Mouse (Mus musculus) MEL (cell line): ENCODE data around the gene 2200002D01Rik. TPM values are rescaled to one million over a fixed set of nuclear protein-coding genes. Genes with fewer than 3 reads are reported as not detected.

Experiments used
- DNase-seq: peaks from one replicate; pipeline ENCODE4 v3.0.0; 2011; ENCODE audit warnings: low read depth, low spot score
- H3K27ac ChIP-seq: 2 replicates; pipeline ENCODE4 v1.5.1; 2012; ENCODE audit warnings: low read depth, mild to moderate bottlenecking, control low read depth, low read length, moderate library complexity; ENCODE audit not compliant: control insufficient read depth
- H3K27me3 ChIP-seq, 2 experiments: fragments of 150-350 bp in 1 of 2; sonication (generic) in 1 of 2; 2 replicates each; pipeline ENCODE4 v1.6.1; 2012; ENCODE audit warnings: low read length in 2 of 2, mild to moderate bottlenecking in 2 of 2, improper control_type of control experiment in 1 of 2, moderate library complexity in 1 of 2; ENCODE audit not compliant: insufficient read depth in 2 of 2, control insufficient read depth in 1 of 2
- H3K36me3 ChIP-seq, 2 experiments: 2 replicates each; pipeline ENCODE4 v1.6.1; 2012 to 2014; ENCODE audit warnings: low read length in 2 of 2, improper control_type of control experiment in 1 of 2, inconsistent platforms in 1 of 2, mild to moderate bottlenecking in 1 of 2; ENCODE audit not compliant: insufficient read depth in 2 of 2, control insufficient read depth in 1 of 2
- H3K4me1 ChIP-seq, 2 experiments: fragments of 150-350 bp in 1 of 2; sonication (generic) in 1 of 2; 2 replicates each; pipeline ENCODE4 v1.6.1; 2012; ENCODE audit warnings: low read length in 2 of 2, improper control_type of control experiment in 1 of 2, mild to moderate bottlenecking in 1 of 2; ENCODE audit not compliant: insufficient read depth in 2 of 2, control insufficient read depth in 1 of 2
- H3K4me3 ChIP-seq, 2 experiments: fragments of 150-350 bp in 1 of 2; sonication (generic) in 1 of 2; 2 replicates each; pipeline ENCODE4 v1.5.1; 2012; ENCODE audit warnings: low read depth in 2 of 2, low read length in 2 of 2, mild to moderate bottlenecking in 2 of 2, moderate library complexity in 2 of 2, control low read depth in 1 of 2, improper control_type of control experiment in 1 of 2; ENCODE audit not compliant: control insufficient read depth in 1 of 2, insufficient read depth in 1 of 2
- H3K79me2 ChIP-seq: 2 replicates; pipeline ENCODE4 v1.6.1; 2012; ENCODE audit warnings: mild to moderate bottlenecking, low read length, moderate library complexity; ENCODE audit not compliant: control insufficient read depth, poor library complexity, insufficient read depth
- H3K9ac ChIP-seq: 2 replicates; pipeline ENCODE4 v1.6.1; 2012; ENCODE audit warnings: low read depth, mild to moderate bottlenecking, control low read depth, low read length, moderate library complexity; ENCODE audit not compliant: control insufficient read depth, poor library complexity, severe bottlenecking
- H3K9me3 ChIP-seq: fragments of 150-350 bp; sonication (generic); replicated peaks from 2 replicates; pipeline ENCODE4 v1.6.1; 2012; ENCODE audit warnings: mild to moderate bottlenecking, low read length, improper control_type of control experiment, moderate library complexity; ENCODE audit not compliant: insufficient read depth
- BHLHE40 ChIP-seq: IDR thresholded peaks from 2 replicates; pipeline ENCODE4 v1.6.1; 2012; ENCODE audit warnings: low read depth, mild to moderate bottlenecking, inconsistent platforms, low read length, improper control_type of control experiment, borderline replicate concordance
- CHD1 ChIP-seq: IDR thresholded peaks from 2 replicates; pipeline ENCODE4 v1.6.1; 2012; ENCODE audit warnings: low read depth, mild to moderate bottlenecking, inconsistent platforms, low read length, improper control_type of control experiment
- ETS1 ChIP-seq: IDR thresholded peaks from 2 replicates; pipeline ENCODE4 v1.6.1; 2012; ENCODE audit warnings: low read depth, mild to moderate bottlenecking, inconsistent platforms, low read length, improper control_type of control experiment, moderate library complexity
- GABPA ChIP-seq: IDR thresholded peaks from 2 replicates; pipeline ENCODE4 v1.6.1; 2012; ENCODE audit warnings: low read depth, mild to moderate bottlenecking, inconsistent platforms, low read length, improper control_type of control experiment, moderate library complexity
- KAT2A ChIP-seq: conservative IDR thresholded peaks from 2 replicates; pipeline ENCODE4 v1.6.1; 2012; ENCODE audit warnings: low read depth, low read length, improper control_type of control experiment, inconsistent platforms
- MAFK ChIP-seq: IDR thresholded peaks from 2 replicates; pipeline ENCODE4 v1.6.1; 2011; ENCODE audit warnings: low read depth, mild to moderate bottlenecking, low read length, improper control_type of control experiment, borderline replicate concordance
- MAZ ChIP-seq: IDR thresholded peaks from 2 replicates; pipeline ENCODE4 v1.6.1; 2012; ENCODE audit warnings: low read depth, mild to moderate bottlenecking, inconsistent platforms, low read length, improper control_type of control experiment
- MYB ChIP-seq: IDR thresholded peaks from 2 replicates; pipeline ENCODE4 v1.6.1; 2011; ENCODE audit warnings: mild to moderate bottlenecking, low read depth, low read length, improper control_type of control experiment
- MYC ChIP-seq: IDR thresholded peaks from 2 replicates; pipeline ENCODE4 v1.6.1; 2011; ENCODE audit warnings: low read depth, mild to moderate bottlenecking, low read length, improper control_type of control experiment, moderate library complexity
- NELFE ChIP-seq: IDR thresholded peaks from 2 replicates; pipeline ENCODE4 v1.6.1; 2011; ENCODE audit warnings: low read depth, low read length, improper control_type of control experiment
- NRF1 ChIP-seq: IDR thresholded peaks from 2 replicates; pipeline ENCODE4 v1.6.1; 2014; ENCODE audit warnings: low read depth, mild to moderate bottlenecking, inconsistent platforms, low read length, improper control_type of control experiment, moderate library complexity; ENCODE audit not compliant: poor library complexity, insufficient read depth, severe bottlenecking
- POLR2A ChIP-seq, 2 experiments: IDR thresholded peaks; 2 replicates each; pipeline ENCODE4 v1.6.1; 2011 to 2012; ENCODE audit warnings: low read length in 2 of 2, mild to moderate bottlenecking in 2 of 2, control low read depth in 1 of 2, improper control_type of control experiment in 1 of 2, low read depth in 1 of 2, moderate library complexity in 1 of 2; ENCODE audit not compliant: control insufficient read depth in 1 of 2, insufficient read depth in 1 of 2, poor library complexity in 1 of 2
- RAD21 ChIP-seq: IDR thresholded peaks from 2 replicates; pipeline ENCODE4 v1.6.1; 2011; ENCODE audit warnings: mild to moderate bottlenecking, low read depth, low read length, improper control_type of control experiment
- RCOR1 ChIP-seq: IDR thresholded peaks from 2 replicates; pipeline ENCODE4 v1.6.1; 2012; ENCODE audit warnings: low read depth, mild to moderate bottlenecking, inconsistent platforms, low read length, improper control_type of control experiment
- SIN3A ChIP-seq: IDR thresholded peaks from 2 replicates; pipeline ENCODE4 v1.6.1; 2012; ENCODE audit warnings: low read length, improper control_type of control experiment, inconsistent platforms
- SMC3 ChIP-seq: IDR thresholded peaks from 2 replicates; pipeline ENCODE4 v1.6.1; 2011; ENCODE audit warnings: low read depth, low read length, improper control_type of control experiment
- TBP ChIP-seq: IDR thresholded peaks from 2 replicates; pipeline ENCODE4 v1.8.0; 2011; ENCODE audit warnings: low read depth, low read length, improper control_type of control experiment
- UBTF ChIP-seq: IDR thresholded peaks from 2 replicates; pipeline ENCODE4 v1.6.1; 2012; ENCODE audit warnings: low read depth, mild to moderate bottlenecking, inconsistent platforms, low read length, improper control_type of control experiment, moderate library complexity, borderline replicate concordance; ENCODE audit not compliant: insufficient read depth
- USF1 ChIP-seq: IDR thresholded peaks from 2 replicates; pipeline ENCODE4 v1.6.1; 2014; ENCODE audit warnings: low read depth, mild to moderate bottlenecking, inconsistent platforms, low read length, improper control_type of control experiment, moderate library complexity
- USF2 ChIP-seq, 2 experiments: IDR thresholded peaks; 2 replicates each; pipeline ENCODE4 v1.6.1; 2011 to 2012; ENCODE audit warnings: improper control_type of control experiment in 2 of 2, low read length in 2 of 2, borderline replicate concordance in 1 of 2, inconsistent platforms in 1 of 2, low read depth in 1 of 2, mild to moderate bottlenecking in 1 of 2; ENCODE audit not compliant: insufficient read depth in 1 of 2
- ZC3H11A ChIP-seq: IDR thresholded peaks from 2 replicates; pipeline ENCODE4 v1.6.1; 2012; ENCODE audit warnings: low read depth, mild to moderate bottlenecking, inconsistent platforms, low read length, improper control_type of control experiment
- ZMIZ1 ChIP-seq: IDR thresholded peaks from 2 replicates; pipeline ENCODE4 v1.6.1; 2012; ENCODE audit warnings: low read depth, mild to moderate bottlenecking, inconsistent platforms, low read length, improper control_type of control experiment, moderate library complexity
- polyA plus RNA-seq, 2 experiments: library from polyadenylated mRNA; stranded (reverse) in 1 of 2; unstranded in 1 of 2; fragments of >175 nt in 1 of 2; fragments of >200 nt in 1 of 2; gene quantifications; 2 replicates each; pipeline versions ENCODE4 v1.2.1 to v1.2.4; 2012; ENCODE audit warnings: low replicate concordance in 2 of 2, low read depth in 1 of 2; ENCODE audit not compliant: insufficient read length in 2 of 2, insufficient read depth in 1 of 2, missing spikeins in 1 of 2
- total RNA-seq: library from RNA; depleted of rRNA; stranded (reverse); fragments of 300-350 nt; gene quantifications from 2 replicates; pipeline ENCODE4 v1.2.3, GENCODE M21; 2012

2200002D01Rik gene
- total and polyA plus RNA-seq, 3 experiments: 0.85 to 5.4 TPM; not detected in 1

GRCm38 (mm10) chr7:29259781-29260730 lies 11.8 kb upstream of the 2200002D01Rik start:
- TF ChIP-seq ZMIZ1 (no peak), UBTF (no peak), CHD1 (no peak), MYC (no peak), USF2 (IDR thresholded peaks at IDR 0.05; ENCODE audit: borderline replicate concordance in 1 of 2, insufficient read depth in 1 of 2, low read depth in 1 of 2, low read length in 2 of 2) (no peak), SIN3A (no peak), KAT2A (no peak), MAZ (no peak), MYB (no peak), MAFK (no peak), RAD21 (no peak), POLR2A (IDR thresholded peaks at IDR 0.05; ENCODE audit: control insufficient read depth in 1 of 2, insufficient read depth in 1 of 2, low read depth in 1 of 2, low read length in 2 of 2, poor library complexity in 1 of 2) (no peak)
- no peaks in the 10 kb centered on the region for H3K27me3 ChIP-seq
- no peak overlapping the region for H3K9ac ChIP-seq
- H3K4me3 ChIP-seq: no peak overlapping the region
- H3K79me2 ChIP-seq: no peaks in the 10 kb centered on the region
- H3K27ac ChIP-seq: no peak overlapping the region
- H3K4me1 ChIP-seq: no peaks in the 10 kb centered on the region
- H3K9me3 ChIP-seq: no peaks in the 10 kb centered on the region
- peaks cover 0 to 3% of the 10 kb centered on the region in 2 experiments; a peak in 2 of 4 replicates for H3K36me3 ChIP-seq
- no peak for DNase-seq

- H3K27ac ChIP-seq: no peak overlapping the region
- DNase-seq: no peak
- H3K36me3 ChIP-seq: peaks cover 0 to 3% of the 10 kb centered on the region in 2 experiments; a peak in 2 of 4 replicates
These were observed 9.1 kb upstream of the 2200002D01Rik start for GRCm38 (mm10) chr7:29257368-29257767.

More at GRCm38 (mm10) chr7:29257368-29257767, 9.1 kb upstream of the 2200002D01Rik start:
- Histone ChIP-seq H3K9ac (no peak overlapping the region), H3K27me3 (no peaks in the 10 kb centered on the region), H3K4me3 (no peak overlapping the region), H3K79me2 (no peaks in the 10 kb centered on the region), H3K9me3 (no peaks in the 10 kb centered on the region), H3K4me1 (no peaks in the 10 kb centered on the region; a peak in 1 of 4 replicates)
- TF ChIP-seq SMC3: no peak
- TF ChIP-seq BHLHE40: no peak
- TF ChIP-seq ETS1: no peak
- TF ChIP-seq RCOR1: no peak
- TF ChIP-seq GABPA: no peak
- no peak for TF ChIP-seq NRF1
- no peak for TF ChIP-seq TBP
- TF ChIP-seq USF1: no peak
- TF ChIP-seq NELFE: no peak
- TF ChIP-seq ZC3H11A: no peak
- no peak for TF ChIP-seq ZMIZ1
